Mouse (Mus musculus): ENCODE results near the gene Cyb5rl.

GRCm38 (mm10) chr4:107097871-107098270 is 31.1 kb downstream of the Cyb5rl start:
- TF ChIP-seq EP300 (IDR thresholded peaks at IDR 0.05; ENCODE audit: low read depth) (no peak), CTCF (IDR thresholded peaks at IDR 0.05; ENCODE audit: low read depth) (no peak)

All from heart, postnatal 0 days (tissue).